Mouse (Mus musculus): ENCODE measurements around the gene Gigyf1.

DNA sequence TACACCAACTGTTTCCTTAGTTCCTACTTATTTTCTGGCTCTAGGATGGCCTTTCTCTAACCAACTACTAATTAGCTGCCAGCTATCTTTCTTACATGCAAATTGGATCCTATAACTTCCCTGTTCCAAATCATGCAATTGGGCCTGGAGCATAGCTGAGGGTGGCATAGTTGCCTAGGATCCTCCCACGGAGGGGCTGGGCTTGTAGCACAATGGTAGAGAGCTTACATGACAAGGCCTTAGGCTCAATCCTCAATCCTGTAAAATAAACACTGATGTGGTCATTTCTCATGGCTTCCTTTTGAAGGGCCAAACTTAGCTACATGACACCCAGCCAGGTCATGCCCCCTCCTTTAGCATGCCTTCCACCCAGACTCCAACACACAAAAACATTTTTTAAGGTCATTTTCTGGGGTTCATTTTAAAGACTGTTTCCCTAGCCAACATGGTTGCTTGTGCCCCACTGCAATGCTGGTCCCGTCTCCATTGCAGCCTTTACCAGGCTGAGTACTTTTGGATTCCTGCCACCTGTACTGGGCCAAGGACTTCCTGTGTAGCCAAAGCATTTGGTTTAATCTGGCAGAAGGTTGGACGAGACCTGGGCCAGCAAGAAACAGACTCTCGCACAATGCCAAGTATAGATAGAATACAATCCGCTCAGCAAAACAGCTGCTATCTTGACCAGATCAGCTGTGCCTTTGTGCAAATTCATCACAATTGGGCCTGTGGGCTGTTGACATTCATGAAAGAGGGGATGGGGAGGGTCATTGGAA lies 23.6 kb downstream of the Gigyf1 start:
- no peak for TF ChIP-seq POLR2A (IDR thresholded peaks at IDR 0.05; ENCODE audit: low read depth, low read length)
- no peak for TF ChIP-seq CTCF (conservative IDR thresholded peaks at IDR 0.05 in 1 of 2, IDR thresholded peaks at IDR 0.05 in 1 of 2; ENCODE audit: low read depth in 2 of 2, low read length in 2 of 2)
- TF ChIP-seq EP300 (IDR thresholded peaks at IDR 0.05; ENCODE audit: low read length), result no peak
